Mouse (Mus musculus) gastrocnemius, postnatal 4 days (tissue): ENCODE measurements around the gene 1700067K01Rik. TPM values are rescaled to one million over a fixed set of nuclear protein-coding genes. Genes with fewer than 3 reads are reported as not detected.
"Not testable (repeated sequence)": the region's sequence is repeated elsewhere in the genome, so short reads cannot be mapped to it uniquely, and the experiment has no call there.

Experiments used
- DNase-seq, 2 experiments: peaks; one replicate each; pipeline ENCODE4 v3.0.0; 2021 to 2022; ENCODE audit warnings: low spot score in 2 of 2, mixed read lengths in 2 of 2
- total RNA-seq, 2 experiments: library from RNA; stranded (reverse); gene quantifications; 2 replicates each; pipeline ENCODE4 v1.2.3; 2021

1700067K01Rik gene
- total RNA-seq, 2 experiments from 2014 or later = 0.44 TPM; not detected in 1

DNA sequence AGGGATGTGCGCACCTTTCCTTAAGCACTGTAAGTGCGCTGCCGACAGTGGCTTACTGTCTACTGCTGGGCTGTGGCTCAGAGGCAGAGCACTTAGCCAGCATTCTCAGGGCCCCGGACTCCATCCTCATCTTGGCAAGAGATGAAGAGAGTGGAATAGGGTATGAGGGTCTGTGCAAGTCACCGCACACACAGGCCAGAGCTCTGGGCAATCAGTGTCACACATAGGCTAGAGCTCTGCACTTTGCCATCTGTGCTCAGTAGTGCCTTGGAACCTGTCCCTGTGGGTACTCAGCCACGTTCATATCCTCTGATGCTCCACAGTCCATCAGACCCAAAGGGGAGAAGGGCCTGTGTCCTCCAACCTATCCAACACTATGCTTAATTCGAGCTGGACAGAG lies 19.8 kb upstream of the 1700067K01Rik start:
- DNase-seq = no peak

DNA sequence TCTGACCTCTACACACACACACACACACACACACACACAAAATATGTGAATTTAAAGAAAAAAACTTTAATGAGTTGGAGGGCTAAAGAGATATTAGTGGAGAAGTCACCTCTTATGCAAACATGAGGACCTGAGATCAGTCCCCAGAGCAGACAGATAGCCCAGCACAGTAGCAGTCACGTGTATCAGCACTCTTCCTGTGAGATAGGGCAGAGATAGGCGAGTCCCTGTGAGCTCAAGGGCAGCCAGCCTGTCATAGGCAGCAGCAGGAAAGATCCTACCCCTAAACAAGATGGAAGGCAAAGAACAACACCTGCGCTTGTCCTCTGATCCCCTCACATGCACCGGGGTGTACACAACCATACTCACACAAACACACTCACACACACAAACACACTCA lies 18.9 kb upstream of the 1700067K01Rik start:
- no peak for DNase-seq

DNA sequence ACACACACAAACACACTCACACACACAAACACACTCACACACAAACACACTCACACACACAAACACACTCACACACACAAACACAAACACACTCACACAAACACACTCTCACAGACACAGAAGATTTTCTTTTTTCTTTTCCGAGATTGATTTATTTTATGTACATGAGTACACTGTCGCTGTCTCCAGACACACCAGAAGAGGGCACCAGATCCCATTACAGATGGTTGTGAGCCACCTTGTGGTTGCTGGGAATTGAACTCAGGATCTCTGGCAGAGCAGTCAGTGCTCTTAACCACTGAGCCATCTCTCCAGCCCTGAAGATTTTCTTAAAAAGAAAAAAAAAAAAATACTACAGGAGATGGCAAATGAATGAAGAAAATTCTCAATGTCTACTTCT lies 18.1 kb upstream of the 1700067K01Rik start:
- not testable (repeated sequence) for DNase-seq

DNA sequence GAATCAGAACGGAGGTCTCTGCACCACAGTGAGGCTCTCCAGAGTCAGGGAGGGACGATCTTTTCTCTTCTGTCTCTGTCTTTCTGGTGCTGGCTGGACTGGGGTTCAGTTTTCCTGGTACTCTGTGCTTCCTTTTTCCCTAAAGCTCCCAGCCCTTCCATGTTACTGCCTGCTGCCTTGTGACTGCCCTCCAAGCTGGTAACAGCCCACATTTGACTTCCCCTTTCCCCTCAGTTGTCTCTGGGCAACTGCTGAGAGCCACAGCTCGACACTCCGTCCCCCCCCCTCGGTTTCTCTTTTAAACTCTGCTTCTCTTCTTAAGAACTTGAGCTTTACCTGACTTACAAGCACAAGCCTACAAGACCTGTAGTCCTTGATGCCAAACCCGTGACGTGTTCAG lies 12.1 kb upstream of the 1700067K01Rik start:
- no peak for DNase-seq

DNA sequence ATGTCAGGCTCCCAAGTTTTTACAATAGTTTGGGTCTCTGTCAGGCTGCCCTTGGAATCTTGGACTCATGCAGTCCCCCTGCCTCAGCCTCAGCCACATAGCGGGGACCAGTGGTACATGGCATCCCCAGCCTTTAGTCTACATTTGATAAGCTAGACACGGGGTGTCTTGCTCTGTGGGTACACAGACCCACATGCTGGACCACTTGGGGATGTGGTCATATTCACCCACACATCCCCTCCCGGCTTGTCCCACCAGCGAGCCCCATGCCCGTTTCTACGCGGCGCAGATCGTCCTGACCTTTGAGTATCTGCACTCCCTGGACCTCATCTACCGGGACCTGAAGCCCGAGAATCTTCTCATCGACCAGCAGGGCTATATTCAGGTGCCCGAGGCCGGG lies 11.1 kb upstream of the 1700067K01Rik start:
- DNase-seq = no peak

DNA sequence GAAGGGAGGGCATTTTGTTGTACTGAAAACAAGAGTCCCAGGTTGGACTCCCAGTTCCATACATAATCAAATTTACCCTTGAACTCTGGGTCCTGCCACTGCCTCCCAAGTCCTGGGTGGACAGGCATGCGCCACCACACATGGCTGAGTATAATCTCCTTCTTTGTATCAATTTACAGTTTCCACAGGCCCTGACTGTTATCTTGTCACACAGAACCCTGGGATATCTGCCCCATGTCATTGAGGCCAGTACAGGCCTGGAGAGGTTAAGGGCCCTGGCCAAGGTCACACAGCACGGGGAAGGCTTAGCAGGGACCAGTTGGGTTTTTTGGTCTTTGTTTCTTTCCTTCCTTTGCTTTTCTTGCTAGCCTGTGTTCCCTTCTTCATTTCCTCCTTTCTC lies 8.8 kb upstream of the 1700067K01Rik start:
- DNase-seq = no peak

DNA sequence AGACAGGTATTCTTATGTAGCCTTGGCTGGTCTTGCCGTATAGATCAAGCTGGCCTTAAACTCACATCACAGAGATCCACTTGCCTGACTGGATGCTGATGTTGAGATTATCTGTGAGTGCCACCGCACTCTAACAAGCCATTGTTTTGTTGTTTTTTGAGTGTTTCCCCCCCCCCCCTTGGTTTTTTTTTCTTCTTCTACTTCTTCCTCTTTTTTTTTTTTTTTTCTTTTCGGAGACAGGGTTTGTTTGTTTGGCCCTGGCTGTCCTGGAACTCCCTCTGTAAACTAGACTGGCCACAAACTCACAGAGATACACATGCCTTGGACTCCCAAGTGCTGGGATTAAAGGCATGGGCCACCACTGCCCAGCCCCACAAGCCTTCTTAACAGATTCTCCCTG lies 7.3 kb upstream of the 1700067K01Rik start:
- DNase-seq = no peak

DNA sequence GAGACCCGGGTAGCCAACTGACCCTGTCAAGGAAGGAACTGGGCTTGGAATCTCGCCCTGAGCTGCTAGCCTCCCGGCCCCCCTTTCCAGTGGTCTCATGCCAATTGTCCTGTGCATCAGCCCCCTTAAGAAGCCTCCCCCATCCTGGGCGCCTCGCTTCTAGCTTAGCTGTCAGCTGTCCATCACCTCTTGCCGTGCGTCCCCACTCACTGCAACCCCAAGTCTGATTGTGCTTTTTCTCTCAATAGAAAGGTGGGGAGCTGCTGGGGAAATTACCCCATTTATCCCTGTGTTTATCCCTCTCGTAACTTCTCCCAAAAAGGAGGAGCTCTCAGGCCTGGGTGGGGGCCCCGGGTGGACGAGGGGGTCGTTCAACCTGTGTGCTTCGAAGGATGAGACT lies 5.3 kb upstream of the 1700067K01Rik start:
- DNase-seq = no peak

DNA sequence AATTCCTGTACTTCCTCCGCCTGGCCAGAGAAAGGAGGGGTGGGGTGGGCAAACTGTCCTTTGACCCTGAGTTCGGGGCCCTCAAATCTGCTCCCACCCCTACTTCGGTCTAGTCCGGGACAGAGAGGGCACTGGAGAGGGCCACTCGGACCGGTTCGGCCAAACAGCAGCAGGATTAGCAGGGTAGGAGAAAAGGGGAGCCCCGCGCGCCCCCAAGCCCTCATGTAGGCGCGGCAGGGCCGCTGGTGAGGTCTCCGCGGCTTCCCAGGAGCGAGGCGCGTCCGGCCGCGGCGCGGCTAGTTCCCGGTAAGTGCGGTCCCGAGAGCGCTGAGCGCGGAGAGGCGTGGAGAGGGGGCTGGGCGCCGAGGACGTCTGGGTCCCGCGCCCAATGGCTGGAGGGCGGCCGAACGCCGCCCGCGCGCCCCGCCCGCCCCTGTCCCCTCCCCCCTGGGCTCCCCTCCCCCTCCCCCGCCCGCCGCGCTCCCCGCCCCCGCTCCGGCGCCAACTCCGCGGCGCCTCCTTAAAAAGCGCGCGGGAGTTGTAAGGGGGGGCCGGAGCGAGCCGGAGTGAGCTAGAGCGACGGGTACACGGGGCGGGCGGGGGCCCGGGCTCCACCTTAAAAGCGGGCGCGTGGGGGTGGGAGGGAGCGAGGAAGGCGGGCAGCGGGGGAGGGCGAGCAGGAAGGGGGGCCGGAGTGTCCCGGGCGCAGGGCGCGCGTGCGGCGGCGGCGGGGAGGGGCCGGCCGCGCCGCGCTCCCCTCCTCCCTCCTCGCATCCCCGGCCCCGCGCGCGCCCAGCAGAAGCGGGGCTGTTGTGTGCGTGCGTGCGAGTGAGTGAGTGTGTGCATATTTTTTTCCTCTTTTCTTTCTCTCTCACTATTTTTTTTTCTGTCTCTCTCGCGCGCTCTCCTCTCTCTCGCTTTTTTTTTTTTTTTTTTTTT lies 4.5 kb upstream of the 1700067K01Rik start:
- DNase-seq = peak; percentile 86 to 90

DNA sequence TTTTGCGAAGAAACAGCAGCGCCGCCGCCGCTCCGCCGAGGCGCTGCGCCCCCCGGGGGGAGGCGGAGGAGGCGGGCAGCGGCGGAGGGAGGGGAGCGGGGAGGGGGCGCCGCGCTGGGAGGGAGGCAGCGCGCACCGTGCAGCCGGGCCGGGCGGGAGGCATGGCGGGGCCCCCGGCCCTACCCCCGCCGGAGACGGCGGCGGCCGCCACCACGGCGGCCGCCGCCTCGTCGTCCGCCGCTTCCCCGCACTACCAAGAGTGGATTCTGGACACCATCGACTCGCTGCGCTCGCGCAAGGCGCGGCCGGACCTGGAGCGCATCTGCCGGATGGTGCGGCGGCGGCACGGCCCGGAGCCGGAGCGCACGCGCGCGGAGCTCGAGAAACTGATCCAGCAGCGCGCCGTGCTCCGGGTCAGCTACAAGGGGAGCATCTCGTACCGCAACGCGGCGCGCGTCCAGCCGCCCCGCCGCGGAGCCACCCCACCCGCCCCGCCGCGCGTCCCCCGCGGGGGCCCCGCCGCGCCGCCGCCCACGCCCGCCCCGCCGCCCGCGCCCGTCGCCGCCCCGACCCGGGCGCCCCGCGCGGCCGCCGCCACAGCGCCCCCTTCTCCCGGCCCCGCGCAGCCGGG lies 3.7 kb upstream of the 1700067K01Rik start, which contains the start of gene Samd1:
Samd1 (plus strand) TSS at position 162 of the 631 bp plus-strand sequence.
- peak in 1 of 2 experiments; percentile 66 for DNase-seq

DNA sequence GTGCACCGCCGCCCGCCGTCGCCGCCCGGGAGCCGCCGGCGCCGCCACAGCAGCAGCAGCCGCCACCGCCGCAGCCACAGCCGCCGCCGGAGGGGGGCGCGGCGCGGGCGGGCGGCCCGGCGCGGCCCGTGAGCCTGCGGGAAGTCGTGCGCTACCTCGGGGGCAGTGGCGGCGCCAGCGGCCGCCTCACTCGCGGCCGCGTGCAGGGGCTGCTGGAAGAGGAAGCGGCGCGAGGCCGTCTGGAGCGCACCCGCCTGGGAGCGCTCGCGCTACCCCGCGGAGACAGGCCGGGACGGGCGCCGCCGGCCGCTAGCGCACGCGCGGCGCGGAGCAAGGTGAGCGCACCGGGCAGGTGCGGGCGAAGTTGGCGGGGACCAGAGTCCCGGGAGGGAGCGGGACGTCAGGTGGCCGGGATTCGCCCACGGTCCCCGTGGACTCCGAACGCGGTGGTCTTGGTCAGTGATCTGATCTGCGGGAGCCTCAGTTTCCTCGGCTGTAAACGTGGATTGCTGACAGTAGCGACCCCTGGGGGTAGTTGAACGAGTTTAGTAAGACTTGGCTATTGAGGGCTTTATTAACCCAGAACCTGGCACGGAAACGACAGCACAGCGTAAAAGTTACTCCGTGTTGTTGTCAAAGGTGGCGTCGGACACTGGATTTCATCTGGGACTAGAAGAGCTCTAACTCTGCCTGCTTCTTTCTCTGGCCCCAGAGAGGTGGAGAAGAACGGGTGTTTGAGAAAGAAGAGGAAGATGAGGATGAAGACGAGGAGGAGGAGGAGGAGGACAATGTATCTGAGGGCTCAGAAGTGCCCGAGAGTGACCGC lies 2.9 kb upstream of the 1700067K01Rik start:
- DNase-seq = peak in 1 of 2 experiments; percentile 58

DNA sequence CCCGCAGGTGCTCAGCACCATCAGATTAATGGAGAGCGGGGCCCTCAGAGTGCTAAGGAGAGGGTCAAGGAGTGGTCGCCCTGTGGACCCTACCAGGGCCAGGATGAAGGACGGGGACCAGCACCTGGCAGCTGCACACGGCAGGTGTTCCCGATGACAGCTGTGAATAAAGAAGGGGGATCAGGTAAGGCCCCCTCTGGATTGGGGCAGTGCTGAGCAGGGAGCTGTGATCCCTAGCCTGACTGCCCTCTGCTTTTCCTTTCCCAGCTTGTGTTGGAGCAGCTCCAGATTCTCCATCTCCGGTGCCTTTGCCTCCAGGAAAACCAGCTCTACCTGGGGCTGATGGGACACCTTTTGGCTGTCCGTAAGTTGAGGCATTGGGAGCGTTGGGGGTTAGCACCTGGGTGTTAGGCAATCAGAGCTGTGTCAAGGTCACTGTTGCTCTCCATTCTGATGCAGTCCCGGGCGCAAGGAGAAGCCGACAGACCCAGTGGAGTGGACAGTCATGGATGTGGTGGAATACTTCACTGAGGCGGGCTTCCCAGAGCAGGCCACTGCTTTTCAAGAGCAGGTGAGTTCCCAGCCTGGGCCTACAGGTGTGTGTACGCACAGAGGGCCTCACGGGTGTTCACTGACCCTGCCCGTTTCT lies 2.1 kb upstream of the 1700067K01Rik start:
- DNase-seq = no peak

DNA sequence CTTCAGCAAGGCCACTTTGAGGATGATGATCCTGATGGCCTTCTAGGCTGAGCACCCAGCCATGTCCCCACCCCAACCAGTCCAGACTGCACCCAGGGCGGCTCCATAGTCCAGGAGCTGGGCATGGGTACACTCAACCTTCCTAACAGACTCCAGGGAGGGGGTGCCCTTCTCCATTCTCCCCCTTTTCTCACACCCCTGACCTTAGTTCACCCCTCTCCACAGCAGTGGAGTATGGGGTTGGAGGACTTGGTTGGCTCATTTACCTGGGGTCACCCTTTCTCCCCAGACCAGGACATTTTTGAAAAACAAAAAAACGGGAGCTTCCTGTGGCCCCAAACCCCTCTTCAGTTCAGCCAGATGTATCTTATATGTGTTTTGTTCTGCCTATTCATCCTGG lies 1.5 kb upstream of the 1700067K01Rik start:
- no peak for DNase-seq

DNA sequence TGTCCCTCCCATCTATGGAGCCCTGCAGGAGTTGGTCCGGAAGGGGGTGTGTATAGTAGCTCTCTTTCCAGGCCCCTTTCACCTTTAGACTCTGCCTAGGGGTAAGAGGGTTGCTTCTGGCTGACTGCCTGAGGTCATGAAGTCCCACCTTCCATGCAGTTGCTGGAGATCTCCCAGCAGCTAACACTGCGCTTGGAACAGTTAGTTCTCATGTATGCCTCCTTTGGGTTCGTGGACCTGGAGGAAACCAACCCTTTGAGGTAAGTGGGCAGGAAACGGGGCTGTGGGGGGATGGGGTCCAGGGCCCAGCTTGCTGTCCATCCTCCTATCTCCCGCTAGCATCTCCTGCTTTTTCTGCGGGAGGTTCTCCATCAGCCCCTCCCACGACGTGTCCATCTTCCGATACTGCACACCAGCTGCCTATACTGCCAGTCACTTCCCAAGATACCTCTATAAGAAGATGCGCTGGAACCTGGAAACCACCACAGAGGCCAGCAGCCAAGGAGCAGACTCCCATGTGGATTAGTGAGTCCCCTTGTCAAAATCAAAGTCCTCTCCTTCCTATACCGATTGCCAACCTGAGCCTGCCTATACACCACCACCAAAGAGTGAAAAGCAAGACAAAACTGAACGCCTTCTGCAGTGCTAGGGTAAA lies 1.8 kb downstream of the 1700067K01Rik start:
- no peak for DNase-seq

DNA sequence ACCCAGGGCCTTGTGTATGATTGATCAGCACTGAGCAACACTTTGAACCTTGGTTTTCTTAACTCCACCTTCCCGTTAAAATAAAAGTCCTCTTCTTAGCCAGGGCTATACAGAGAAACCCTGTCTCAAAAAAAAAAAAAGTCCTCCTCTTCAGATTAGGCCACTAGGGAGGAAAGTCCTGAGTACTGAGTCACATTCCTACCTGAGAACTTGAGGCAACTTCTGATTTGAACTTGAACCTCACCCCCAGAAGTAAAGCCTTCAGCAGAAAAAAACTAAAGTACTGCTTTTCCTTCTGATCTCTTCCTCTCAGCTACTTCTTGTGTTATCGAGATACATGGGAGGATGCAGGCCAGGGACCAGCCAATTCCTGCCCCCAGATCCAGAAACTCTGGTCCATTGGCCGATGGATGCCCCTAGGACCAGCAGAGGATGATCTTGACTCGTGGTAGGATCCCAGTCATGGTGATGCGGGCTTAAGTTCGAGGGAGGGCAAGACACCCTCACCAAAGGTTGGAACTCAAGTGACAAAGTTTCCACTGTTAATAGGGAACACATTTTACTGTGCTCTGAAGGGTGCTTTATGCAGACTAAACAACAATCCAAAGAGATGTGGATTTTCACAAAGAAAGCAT lies 2.4 kb downstream of the 1700067K01Rik start:
- DNase-seq = no peak

DNA sequence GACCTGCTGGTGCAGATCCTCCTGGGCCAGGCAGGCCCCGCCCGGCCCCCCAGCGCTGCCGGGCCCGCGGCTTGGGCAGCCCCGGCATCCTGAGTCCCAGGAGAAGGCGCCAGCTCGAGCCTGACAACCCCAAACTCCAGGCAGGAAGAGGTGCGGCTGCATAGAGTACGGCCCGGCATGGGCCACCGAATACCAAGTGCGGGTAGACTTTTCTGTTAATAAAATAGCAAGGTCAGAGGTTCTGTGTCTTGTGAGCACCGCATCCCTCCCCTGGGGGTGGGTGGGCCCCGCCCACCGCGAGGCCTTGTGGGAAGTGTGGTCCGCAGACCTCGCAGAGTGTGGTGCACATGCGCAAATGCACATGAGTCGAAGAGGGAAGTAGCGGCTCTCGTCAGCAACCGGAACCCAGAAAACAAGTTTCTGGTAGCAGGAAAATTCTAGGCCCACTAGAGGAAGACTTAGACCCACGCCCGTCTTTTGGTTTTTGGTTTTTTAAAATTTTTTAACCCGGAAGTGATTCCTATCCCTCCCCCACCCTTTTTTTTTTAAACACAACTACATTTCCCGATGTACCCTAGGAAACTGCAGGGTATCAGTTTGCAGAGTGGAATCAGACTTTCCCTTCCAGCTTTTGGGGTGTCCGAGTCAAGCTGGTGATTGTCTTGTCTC lies 3.4 kb downstream of the 1700067K01Rik start:
- peak; percentile 88 to 95 for DNase-seq

DNA sequence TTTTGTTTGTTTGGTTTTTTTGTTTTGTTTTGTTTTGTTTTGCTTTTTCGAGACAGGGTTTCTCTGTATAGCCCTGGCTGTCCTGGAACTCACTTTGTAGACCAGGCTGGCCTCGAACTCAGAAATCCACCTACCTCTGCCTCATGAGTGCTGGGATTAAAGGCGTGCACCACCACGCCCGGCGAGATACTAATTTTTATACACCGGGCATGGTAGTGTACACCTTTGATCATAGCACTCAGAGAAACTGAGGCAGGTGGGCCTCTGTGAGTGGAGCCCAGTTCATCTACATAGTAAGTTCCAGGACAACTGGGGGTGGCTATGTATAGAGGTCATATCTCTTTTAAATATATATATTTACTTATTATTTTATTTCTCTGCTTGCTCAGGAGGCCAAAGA lies 4.2 kb downstream of the 1700067K01Rik start:
- not testable (repeated sequence) for DNase-seq

DNA sequence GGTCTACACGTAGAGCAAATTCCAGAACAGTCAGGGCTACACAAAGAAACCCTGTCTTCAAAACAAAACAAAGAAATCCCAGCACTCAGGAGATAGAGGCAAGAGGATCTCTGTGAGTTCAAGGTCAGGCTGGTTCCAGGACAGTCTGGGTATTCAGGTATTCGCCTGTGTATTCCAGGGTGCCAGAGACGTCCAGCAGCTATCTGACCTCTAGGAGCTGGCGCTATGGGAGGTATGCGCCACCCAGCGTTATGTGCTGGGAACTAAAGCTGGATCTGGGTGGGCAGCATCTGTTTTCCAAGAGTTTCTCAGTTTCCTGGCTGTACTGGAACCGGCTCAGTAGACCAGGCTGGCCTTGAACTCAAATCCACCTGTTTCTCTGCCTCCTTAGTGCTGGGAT lies 7.1 kb downstream of the 1700067K01Rik start:
- no peak for DNase-seq

DNA sequence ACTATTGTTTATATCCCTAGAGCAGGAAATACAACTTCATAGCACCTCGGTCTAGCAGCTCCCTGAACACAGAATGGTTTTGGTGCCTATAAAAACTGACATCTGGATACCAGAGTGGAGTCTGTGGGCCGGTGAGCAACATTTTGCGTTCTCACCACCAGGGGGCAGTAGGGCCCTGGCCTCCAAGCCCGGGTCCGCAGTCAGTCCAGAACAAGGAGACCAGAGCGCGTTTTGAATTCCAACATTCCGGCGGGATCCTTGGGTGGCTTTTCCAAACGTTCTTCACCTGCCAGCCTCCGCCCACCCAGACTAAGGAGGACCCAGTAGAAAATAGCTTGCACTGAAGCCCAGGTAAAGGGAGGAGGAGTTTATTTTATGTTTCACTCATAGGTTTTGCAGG lies 8.6 kb downstream of the 1700067K01Rik start:
- DNase-seq = peak; percentile 81 to 88
